In genomic region chr5:85772086-85772485, GRCm38 (mm10) we compare ENCODE assay signal across 12 mouse cellular contexts.
DNase-seq lines count a peak whose midpoint lies in the region; ATAC-seq and TF ChIP-seq lines count a peak whose summit lies in the region.
"Had no signal": no experiment of that assay in that cellular context is flagged by ENCODE, and none has a peak within 500 bp of the region (broad histone marks: within the 10 kb centered on the region; RNA-seq: fewer than 3 reads in every experiment).

No protein-coding gene starts in this region.

- H3K4me2 ChIP-seq in hindbrain, embryonic 14.5 days (replicated peaks) = no peak overlapping the region
- H3K4me2 ChIP-seq in hindbrain, embryonic 12.5 days (replicated peaks) = no peak overlapping the region
- H3K4me2 ChIP-seq in hindbrain, postnatal 0 days (ENCODE audit: low read depth, low read length) = no peak overlapping the region
- no peak overlapping the region for H3K4me2 ChIP-seq in liver, embryonic 11.5 days
- H3K4me2 ChIP-seq: embryonic facial prominence, embryonic 13.5 days; liver, embryonic 12.5 days had no signal

- peak; percentile 37; the same call in 1 of the 2 replicates for ATAC-seq in hindbrain, embryonic 14.5 days (ENCODE audit: low FRiP score)
- ATAC-seq in hindbrain, embryonic 12.5 days (ENCODE audit: low FRiP score) = no peak; the same call in 1 of the 2 replicates
- ATAC-seq in hindbrain, postnatal 0 days = peak; percentile 72
- no peak for ATAC-seq in liver, embryonic 11.5 days (replicated peaks; ENCODE audit: low FRiP score)
- ATAC-seq: liver, embryonic 12.5 days had no signal

- H3K9me3 ChIP-seq in hindbrain, embryonic 14.5 days (ENCODE audit: control insufficient read depth, low read length) = no peaks in the 10 kb centered on the region
- no peaks in the 10 kb centered on the region for H3K9me3 ChIP-seq in hindbrain, embryonic 12.5 days (replicated peaks)
- H3K9me3 ChIP-seq in hindbrain, postnatal 0 days (ENCODE audit: low read length) = no peaks in the 10 kb centered on the region
- no peaks in the 10 kb centered on the region for H3K9me3 ChIP-seq in liver, embryonic 11.5 days (ENCODE audit: control insufficient read depth, low read length)
- H3K9me3 ChIP-seq: embryonic facial prominence, embryonic 13.5 days; liver, embryonic 12.5 days had no signal

- WGBS in hindbrain, embryonic 14.5 days = 58% methylated on average over 4 of the region's 4 CpGs
- WGBS in hindbrain, embryonic 12.5 days = 51% methylated on average over 4 of the region's 4 CpGs
- 60% methylated on average over 4 of the region's 4 CpGs for WGBS in hindbrain, postnatal 0 days
- WGBS in liver, embryonic 11.5 days = 64% methylated on average over 4 of the region's 4 CpGs

- no peak overlapping the region for H3K4me3 ChIP-seq in hindbrain, embryonic 14.5 days (replicated peaks; ENCODE audit: low read length)
- H3K4me3 ChIP-seq in hindbrain, embryonic 12.5 days = no peak overlapping the region
- no peak overlapping the region for H3K4me3 ChIP-seq in hindbrain, postnatal 0 days (ENCODE audit: low read length)
- H3K4me3 ChIP-seq in liver, embryonic 11.5 days (ENCODE audit: low read depth, low read length) = no peak overlapping the region
- H3K4me3 ChIP-seq: embryonic facial prominence, embryonic 13.5 days; liver, embryonic 12.5 days had no signal

- H3K9ac ChIP-seq in hindbrain, embryonic 14.5 days = no peak overlapping the region
- no peak overlapping the region for H3K9ac ChIP-seq in hindbrain, embryonic 12.5 days
- H3K9ac ChIP-seq in hindbrain, postnatal 0 days (replicated peaks; ENCODE audit: low read length) = no peak overlapping the region
- no peak overlapping the region for H3K9ac ChIP-seq in liver, embryonic 11.5 days (ENCODE audit: low read depth, low read length)
- H3K9ac ChIP-seq: embryonic facial prominence, embryonic 13.5 days; liver, embryonic 12.5 days had no signal

- H3K27me3 ChIP-seq in hindbrain, embryonic 14.5 days (ENCODE audit: control insufficient read depth, insufficient read depth, low read length) = no peaks in the 10 kb centered on the region
- no peaks in the 10 kb centered on the region for H3K27me3 ChIP-seq in hindbrain, embryonic 12.5 days
- H3K27me3 ChIP-seq in hindbrain, postnatal 0 days (ENCODE audit: insufficient read depth, low read length) = no peaks in the 10 kb centered on the region
- H3K27me3 ChIP-seq in liver, embryonic 11.5 days (replicated peaks; ENCODE audit: control insufficient read depth, insufficient read depth, low read length) = no peaks in the 10 kb centered on the region
- H3K27me3 ChIP-seq: embryonic facial prominence, embryonic 13.5 days; liver, embryonic 12.5 days had no signal

- no peak for DNase-seq in hindbrain, embryonic 14.5 days (ENCODE audit: low spot score)
- DNase-seq in A20 (ENCODE audit: low read depth, low spot score) = peak; percentile 81
- peak; percentile 2 for DNase-seq in T-cell, adult 2 months (ENCODE audit: low spot score)
- peak; percentile 8 for DNase-seq in hindbrain, postnatal 0 days (ENCODE audit: low spot score)
- no peak for DNase-seq in kidney, postnatal 14 days
- no peak for DNase-seq in liver, embryonic 11.5 days (ENCODE audit: low spot score)
- DNase-seq in right cerebral cortex, postnatal 14 days = no peak
- DNase-seq: gastrocnemius, postnatal 25 days; right cerebral cortex, postnatal 4 days had no signal

- no peaks in the 10 kb centered on the region for H3K36me3 ChIP-seq in hindbrain, embryonic 14.5 days (replicated peaks; ENCODE audit: control insufficient read depth, insufficient read depth)
- no peaks in the 10 kb centered on the region for H3K36me3 ChIP-seq in hindbrain, embryonic 12.5 days
- no peaks in the 10 kb centered on the region for H3K36me3 ChIP-seq in hindbrain, postnatal 0 days (ENCODE audit: insufficient read depth, low read length)
- no peaks in the 10 kb centered on the region for H3K36me3 ChIP-seq in liver, embryonic 11.5 days (ENCODE audit: control insufficient read depth, insufficient read depth, low read length)
- H3K36me3 ChIP-seq: embryonic facial prominence, embryonic 13.5 days; liver, embryonic 12.5 days had no signal

- TF ChIP-seq CTCF in hindbrain, postnatal 0 days (IDR thresholded peaks at IDR 0.05; ENCODE audit: low read depth) = peak; percentile 27

- H3K4me1 ChIP-seq in hindbrain, embryonic 14.5 days (replicated peaks; ENCODE audit: control insufficient read depth, insufficient read depth, low read length) = no peaks in the 10 kb centered on the region
- no peaks in the 10 kb centered on the region for H3K4me1 ChIP-seq in hindbrain, embryonic 12.5 days
- H3K4me1 ChIP-seq in hindbrain, postnatal 0 days (ENCODE audit: insufficient read depth, low read length) = no peaks in the 10 kb centered on the region
- no peaks in the 10 kb centered on the region for H3K4me1 ChIP-seq in liver, embryonic 11.5 days (replicated peaks; ENCODE audit: control insufficient read depth, insufficient read depth, low read length)
- H3K4me1 ChIP-seq: embryonic facial prominence, embryonic 13.5 days; liver, embryonic 12.5 days had no signal

- no peak overlapping the region for H3K27ac ChIP-seq in hindbrain, embryonic 14.5 days
- no peak overlapping the region for H3K27ac ChIP-seq in hindbrain, embryonic 12.5 days
- no peak overlapping the region for H3K27ac ChIP-seq in hindbrain, postnatal 0 days
- H3K27ac ChIP-seq in liver, embryonic 11.5 days (ENCODE audit: low read depth, low read length) = no peak overlapping the region
- H3K27ac ChIP-seq: embryonic facial prominence, embryonic 13.5 days; liver, embryonic 12.5 days had no signal

Comparison
In these comparisons a context has a peak if more than half of its experiments do, and no peak if none do; other contexts are left out.
1. ATAC-seq: peak in hindbrain, embryonic 14.5 days (single experiment) and hindbrain, postnatal 0 days (single experiment); none in hindbrain, embryonic 12.5 days (single experiment) and liver, embryonic 11.5 days (single experiment).
2. DNase-seq: peak in A20 (single experiment), T-cell, adult 2 months (single experiment) and hindbrain, postnatal 0 days (single experiment); none in hindbrain, embryonic 14.5 days (single experiment), kidney, postnatal 14 days (single experiment), liver, embryonic 11.5 days (single experiment) and right cerebral cortex, postnatal 14 days (single experiment).